8 mouse cellular contexts compared by ENCODE assay signal in the genomic region with DNA sequence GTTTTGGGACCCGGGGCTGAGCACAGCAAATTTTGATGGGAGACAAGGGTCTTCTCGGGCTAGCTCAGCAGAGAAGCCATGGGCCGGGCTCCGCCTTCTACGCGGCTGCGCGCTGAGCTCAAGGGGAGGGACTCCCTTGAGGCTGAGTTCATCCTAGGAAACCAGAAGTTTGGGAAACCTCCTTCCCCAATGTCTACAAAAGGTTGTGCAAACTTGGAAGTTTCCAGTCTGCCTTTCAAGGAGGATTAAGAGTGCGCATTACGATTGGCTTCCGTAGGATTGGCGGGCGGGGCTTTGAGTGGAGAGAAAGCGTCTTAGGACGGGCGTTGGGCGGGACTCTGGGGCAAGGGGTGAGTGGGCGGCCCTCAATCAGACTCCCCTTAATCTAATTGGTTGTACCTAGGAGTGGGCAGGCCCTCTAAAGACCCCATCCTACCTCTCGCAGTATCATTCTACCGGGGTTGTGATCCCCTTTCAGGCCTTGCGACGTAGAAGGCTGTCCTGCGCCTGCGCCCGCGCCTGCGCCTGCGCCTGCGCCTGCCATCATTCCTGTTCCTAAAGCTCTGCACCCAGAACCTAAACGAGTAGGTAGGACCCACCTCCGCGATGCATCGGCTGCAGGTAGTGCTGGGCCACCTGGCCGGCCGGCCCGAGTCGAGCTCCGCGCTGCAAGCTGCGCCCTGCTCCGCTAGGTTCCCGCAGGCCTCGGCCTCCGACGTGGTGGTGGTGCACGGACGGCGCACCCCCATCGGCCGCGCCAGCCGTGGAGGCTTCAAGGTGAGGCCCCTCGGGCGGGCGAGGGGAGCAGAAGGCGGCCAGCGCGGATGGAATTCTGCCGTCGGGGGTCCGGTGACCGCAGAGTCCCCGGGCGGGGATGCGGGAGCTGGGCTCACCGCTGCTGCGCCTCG. TPM values are rescaled to one million over a fixed set of nuclear protein-coding genes. Genes with fewer than 3 reads are reported as not detected.
DNase-seq lines count a peak whose midpoint lies in the region; ATAC-seq and TF ChIP-seq lines count a peak whose summit lies in the region.

A gene (minus strand): TSS at position 503 of the 908 bp plus-strand sequence.

- H3K27me3 ChIP-seq in Patski: no peaks in the 10 kb centered on the region
- peaks cover 30% of the 10 kb centered on the region for H3K27me3 ChIP-seq in hindbrain, embryonic 13.5 days

- WGBS in hindbrain, embryonic 13.5 days: under 1% methylated on average over 65 of the region's 68 CpGs

- H3K36me3 ChIP-seq in hindbrain, embryonic 13.5 days: peaks cover 31% of the 10 kb centered on the region

- H3K4me2 ChIP-seq in hindbrain, embryonic 13.5 days: peak within 1 kb of the TSS; percentile 77

- CTCF ChIA-PET in Patski (lab: Charles Lee): interaction anchor here (1.4 to 2.2 kb wide), 3 partner anchors 11 to 90 kb away, joined by 3 to 5 read pairs (median 3); no protein-coding TSS in a partner anchor

- ATAC-seq in Patski: peak; percentile 93
- ATAC-seq in hindbrain, embryonic 13.5 days (ENCODE audit: low FRiP score): peak; percentile 96

- H3K27ac ChIP-seq in hindbrain, embryonic 13.5 days: peak within 1 kb of the TSS; percentile 90

- POLR2A ChIA-PET in Patski (lab: Charles Lee): interaction anchor here (0.9 kb wide), 1 partner anchor 567 kb away, joined by 3 read pairs; no protein-coding TSS in a partner anchor

- H3K9ac ChIP-seq in hindbrain, embryonic 13.5 days: peak within 1 kb of the TSS; percentile 96

- peak within 1 kb of the TSS; percentile 77 for H3K4me3 ChIP-seq in hindbrain, embryonic 13.5 days

- TF ChIP-seq CTCF in Patski (IDR thresholded peaks at IDR 0.05): no peak

- DNase-seq in Patski (ENCODE audit: low read depth, low spot score): peak; percentile 97
- DNase-seq in cerebellum, postnatal 14 days: peak; percentile 85 to 90
- peak; percentile 92 to 98 for DNase-seq in frontal cortex, postnatal 14 days (ENCODE audit: low spot score in 2 of 2)
- peak; percentile 75 to 83 for DNase-seq in layer of hippocampus, postnatal 25 days (ENCODE audit: extremely low spot score in 1 of 2, low spot score in 1 of 2)
- DNase-seq in lung, postnatal 25 days (ENCODE audit: low spot score): peak; percentile 99
- DNase-seq in retina, embryonic 14.5 days (ENCODE audit: low spot score): peak; percentile 88
- DNase-seq in thymus, postnatal 4 days: peak; percentile 93

- in situ Hi-C loops in Patski (cut with MboI; ENCODE audit: low pct_unique_long_range_greater_than_20kb): no loop called here

- H3K9me3 ChIP-seq in hindbrain, embryonic 13.5 days: no peaks in the 10 kb centered on the region

- peaks cover 40% of the 10 kb centered on the region for H3K4me1 ChIP-seq in hindbrain, embryonic 13.5 days (replicated peaks)

RNA-seq across cellular contexts. Expression of the gene that starts here (rescaled TPM):
- 29.2 TPM for polyA plus RNA-seq in Patski (2021)
- 6.1 and 6.2 TPM in 2 replicates for polyA plus RNA-seq in hindbrain, embryonic 13.5 days (2015; fragmentation: Nextera tagmentation; extraction: Ambion mirVana)
- total RNA-seq in layer of hippocampus, postnatal 25 days (2021): 1 to 10 TPM; 6.3 to 7.4 TPM

Comparison
In these comparisons a context has a peak if more than half of its experiments do, and no peak if none do; other contexts are left out.
1. Peak in every context shown above with its lines: DNase-seq, ATAC-seq, H3K4me3 ChIP-seq and H3K27ac ChIP-seq.